Mouse (Mus musculus) cerebellum, postnatal 25 days (tissue): ENCODE measurements around the gene Tmem30c.

Experiments
- DNase-seq, 2 experiments: peaks; one replicate each; pipeline ENCODE4 v3.0.0; 2021; ENCODE audit warnings: mixed read lengths in 2 of 2

Gene Tmem30c

DNA sequence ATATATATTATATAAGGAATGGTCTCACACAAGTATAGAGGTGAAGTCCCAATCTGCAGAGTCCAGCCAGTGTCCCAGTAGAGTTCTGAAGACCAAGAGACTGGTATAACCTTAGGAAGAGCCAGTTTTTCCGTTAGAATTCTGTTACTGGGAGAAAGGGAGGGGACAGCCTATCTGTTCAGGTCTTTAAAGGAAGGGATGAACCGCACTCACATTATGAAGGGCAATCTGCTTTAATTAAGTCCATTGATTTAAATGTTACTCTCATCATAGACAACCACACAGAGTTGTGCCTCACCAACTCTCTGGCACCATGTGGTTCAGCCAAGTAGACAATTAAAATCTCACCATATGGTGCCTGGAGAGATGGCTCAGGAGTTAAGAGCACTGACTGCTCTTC, at the start of gene Tmem30c:
TSS of gene Tmem30c (minus strand) at position 101 of the 400 bp plus-strand sequence.
- no peak for DNase-seq

DNA sequence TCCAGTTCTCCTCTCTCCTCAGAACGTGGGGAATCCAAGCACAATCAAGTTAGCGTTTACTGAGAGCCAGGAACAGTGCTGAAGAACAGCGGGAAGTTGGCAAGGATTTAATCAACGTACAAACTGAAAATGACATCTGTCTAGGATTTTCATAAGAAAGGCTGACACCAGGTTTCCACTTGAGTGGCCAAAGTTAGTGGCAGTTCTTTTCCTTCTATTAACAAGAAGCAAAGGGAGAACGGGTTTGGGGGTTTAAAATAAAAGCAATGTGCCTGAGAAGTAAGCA, 47.9 kb upstream of the Tmem30c start:
- DNase-seq = no peak

DNA sequence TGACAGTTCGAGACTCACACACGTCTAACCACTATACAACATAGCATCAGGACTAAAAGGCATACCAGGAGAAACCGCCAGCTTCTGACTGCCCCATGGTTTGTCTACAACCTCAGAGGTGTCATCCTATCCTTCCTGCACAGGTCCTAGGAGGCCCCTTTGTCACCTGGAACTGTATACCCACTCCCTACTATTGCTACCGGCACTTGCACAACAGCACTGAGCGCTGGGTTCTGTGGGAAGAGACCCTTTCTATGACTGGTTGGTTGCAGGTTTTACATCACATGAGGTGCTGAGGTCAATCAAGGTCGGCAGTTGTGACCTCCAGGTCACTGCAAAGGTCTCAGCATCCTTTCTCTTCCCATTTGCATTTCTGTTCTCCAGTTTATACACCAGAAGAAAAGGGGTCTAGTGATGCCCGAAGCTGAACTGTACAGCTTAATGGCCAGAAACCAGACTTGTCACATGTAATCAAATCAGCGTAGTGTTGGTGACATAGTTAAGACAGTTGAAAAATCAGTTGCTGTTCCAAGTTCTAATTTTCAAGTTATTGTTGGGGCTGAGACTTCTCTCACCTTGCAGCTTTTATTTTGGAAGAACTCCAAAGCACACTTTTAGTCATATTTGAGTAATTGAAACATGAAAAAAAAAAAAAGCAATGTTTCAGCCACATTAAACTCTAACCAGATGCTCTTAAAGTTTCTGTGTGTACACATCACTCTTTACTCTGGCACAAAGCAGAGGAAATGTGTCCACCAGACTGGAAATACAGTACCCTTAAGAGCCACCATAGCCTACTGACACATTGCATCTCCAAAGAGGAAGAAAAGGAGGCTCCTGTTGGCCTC, 47.3 kb upstream of the Tmem30c start:
- DNase-seq = no peak

DNA sequence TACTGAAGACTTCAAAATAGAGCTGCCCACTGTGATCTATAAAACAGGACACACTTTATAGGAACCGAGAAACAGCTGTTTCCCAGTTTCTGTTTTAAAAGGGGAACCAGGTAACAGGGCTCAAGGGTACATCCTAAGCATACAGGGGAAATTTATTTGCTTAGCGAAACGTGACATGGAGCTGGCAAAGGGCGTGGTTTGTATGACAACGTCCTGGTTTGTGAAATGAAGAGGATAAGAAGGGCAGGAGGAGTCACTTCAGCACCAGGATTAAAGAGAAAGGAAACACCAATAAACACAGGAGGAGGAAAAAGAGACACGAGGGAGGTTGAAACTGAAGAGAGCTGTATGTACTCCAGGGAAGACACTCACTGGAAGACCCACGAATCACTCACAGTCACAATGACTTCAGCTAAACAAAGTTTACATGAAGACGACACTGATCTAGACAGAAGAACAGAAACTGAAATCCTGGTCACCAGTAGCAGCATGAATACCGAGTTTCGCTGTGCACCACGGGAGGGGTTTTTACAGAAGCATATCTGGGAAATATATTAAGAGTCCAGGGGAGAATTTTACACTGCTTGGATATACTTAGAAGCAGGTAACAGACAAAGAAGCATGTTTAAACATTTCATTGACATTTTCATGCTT, 44.2 kb upstream of the Tmem30c start:
- no peak for DNase-seq

DNA sequence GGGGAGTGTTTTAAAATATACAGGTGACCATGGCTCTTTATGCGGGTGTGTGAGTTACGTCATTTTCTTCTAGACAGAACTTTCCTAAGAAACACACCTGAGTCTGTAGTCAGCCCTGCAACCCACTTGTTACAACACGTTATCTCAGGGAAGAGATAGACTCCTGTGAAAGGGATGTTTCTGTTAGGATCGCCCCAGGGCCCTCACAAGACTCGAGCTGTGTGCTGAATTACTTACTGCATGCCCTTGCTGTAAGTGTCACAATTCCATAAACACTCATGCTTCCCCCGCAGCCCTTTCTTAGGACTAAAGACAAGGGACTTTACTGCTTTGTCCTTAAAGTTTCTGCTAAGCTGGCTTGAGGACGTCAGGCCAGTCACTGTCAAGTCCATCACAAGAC, 39.6 kb upstream of the Tmem30c start:
- no peak for DNase-seq

DNA sequence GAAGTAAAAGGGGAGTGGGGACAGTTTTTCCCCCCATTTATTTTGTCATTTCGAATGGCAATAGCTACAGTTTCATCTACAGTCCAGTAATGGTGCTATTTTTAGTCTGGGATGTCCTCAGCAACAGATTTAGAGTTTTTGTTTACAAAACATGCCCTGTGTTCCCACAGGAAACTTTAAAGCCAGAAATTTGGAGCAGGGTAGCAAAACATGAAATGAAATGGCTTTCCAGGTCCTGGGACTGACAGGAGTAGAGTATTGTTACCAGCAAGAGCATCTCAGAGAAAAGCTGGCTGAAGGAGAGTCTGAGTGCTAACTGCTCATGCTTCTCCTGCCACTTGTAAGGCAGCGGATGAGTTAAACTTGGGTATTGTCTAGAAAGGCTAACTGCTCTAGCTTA, 37.4 kb upstream of the Tmem30c start:
- no peak for DNase-seq

DNA sequence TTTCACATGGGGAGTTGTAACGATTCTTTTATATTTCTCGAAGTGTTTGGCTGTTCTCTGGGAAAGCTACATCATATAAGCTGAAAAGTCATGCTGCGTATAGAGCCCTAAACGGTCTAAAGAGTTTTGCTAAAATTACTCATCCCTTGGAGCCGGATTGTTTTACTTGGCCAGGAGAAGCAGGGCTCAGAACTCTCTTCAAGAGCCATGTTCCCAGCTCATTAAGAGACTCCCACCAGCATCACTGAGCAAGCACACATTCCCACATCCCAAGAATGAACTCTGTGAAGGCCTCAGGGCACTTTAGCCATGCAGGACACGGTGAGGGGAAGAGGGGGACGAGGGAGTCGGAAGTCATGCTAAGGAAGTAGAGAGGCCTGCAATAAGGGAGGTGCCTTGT, 36.4 kb upstream of the Tmem30c start:
- no peak for DNase-seq

DNA sequence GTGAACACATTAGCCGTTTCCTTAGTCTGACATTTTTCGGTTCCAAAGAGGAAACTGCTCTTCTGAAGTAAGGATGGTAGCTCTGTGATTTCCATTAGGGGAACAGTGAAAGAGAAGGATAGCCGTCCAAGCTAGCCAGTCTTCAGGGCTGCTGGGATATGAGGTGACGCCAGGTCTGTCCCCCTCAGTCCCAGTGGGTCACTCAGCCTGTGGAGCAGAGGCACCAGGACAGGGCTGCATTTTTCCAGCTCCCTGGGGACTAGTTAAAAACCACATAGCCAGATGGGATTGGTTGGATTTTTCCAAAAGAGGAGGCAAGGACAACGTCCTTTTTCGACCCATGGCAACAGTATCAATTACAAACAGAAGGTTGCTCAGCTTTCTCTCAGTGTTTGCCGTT, 34.3 kb upstream of the Tmem30c start:
- no peak for DNase-seq

DNA sequence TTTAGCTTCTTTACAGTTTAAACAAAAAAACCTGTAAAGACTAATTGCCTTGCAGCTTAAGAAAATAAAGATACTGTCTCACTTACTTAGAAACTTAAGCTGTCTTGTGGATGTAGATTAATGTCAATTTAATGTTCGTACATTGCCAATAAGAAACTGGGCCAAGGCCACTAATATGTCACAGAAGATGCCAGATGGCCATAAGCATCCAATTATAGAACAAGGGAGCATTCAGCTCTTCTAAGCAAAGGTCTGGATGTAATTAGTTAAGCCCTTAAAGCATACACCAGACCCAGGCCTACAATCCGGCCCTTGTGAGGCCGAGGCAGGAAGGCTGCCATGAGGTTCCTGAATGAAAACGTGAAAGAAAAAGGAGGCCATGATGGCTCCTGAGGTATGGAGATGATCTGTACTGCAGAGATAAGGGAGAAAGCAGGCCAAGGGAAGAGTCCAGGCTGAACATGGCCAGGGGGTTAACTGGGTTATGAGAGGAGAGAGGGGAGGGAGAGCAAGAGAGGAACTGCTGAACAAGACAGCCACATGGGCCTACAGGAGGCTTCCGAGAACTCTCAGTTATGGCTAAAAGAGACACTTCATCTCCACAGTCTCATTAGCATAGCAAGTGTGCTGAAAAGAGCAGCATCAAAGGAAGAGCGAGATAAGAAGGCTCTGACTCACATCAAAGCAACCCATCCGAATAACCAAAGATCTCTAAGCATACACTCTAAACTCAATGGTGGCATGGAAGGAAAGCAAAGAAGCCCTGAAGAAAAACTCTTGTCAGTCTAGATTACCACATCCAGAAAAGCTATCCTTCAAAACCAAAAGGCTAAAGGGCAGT, 26.8 kb upstream of the Tmem30c start:
- DNase-seq = no peak

DNA sequence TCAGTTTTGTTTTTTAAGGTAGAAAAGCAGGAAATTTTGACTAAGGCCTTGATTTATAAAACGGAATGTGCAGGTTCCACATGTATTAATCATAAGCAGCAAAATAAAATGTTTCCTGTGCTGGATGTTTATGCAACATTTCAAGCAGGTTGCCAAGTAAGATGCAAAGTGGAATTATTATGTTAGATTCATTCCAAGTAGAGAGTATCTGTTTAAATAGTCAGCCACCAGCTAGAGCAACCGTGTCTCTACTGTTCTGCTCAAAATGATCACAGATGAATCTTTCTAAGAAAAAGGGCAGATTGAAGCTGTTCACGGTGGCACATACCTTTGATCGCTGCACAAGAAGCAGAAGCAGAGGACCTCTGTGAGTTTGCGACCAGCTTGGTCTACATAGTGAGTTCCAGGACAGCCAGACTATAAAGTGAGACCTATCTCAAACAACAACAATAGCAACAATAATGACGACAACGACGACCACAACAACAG, 26.0 kb upstream of the Tmem30c start:
- no peak for DNase-seq

DNA sequence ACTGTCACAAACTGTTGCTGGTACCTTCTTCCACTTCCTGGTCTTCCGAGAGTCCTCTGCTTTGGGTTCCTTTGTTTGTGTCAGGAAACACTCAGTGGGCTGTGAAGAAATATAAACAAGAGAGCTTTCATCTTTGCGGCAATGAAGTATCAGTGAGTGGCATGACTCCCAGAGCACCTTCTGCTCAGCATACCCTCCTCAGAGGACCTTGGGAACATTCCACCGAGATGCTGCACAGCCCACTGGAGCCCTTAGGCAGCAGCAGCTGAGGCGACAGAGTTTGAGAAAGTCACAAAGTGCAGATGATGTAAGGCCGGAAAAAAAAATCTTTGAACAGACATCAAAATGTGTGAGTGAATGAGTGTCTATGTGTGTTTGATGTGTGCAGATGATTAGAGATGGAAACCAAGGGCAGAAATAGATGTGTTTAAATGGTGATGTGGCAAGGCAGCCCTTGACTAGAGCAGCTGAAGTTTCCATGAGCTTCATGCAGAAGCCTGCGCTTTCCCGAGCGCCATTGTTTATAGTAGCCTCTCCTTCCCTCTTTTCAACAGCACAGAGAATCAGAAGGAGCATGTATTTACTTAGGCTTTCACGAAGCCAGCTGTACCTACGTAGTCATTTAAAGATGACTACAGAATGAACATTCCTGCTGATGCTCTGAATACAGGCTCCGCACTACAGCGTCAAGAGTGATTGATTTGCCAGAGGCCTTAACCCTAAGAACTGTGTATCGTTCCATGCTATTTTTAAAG, 25.4 kb upstream of the Tmem30c start:
- DNase-seq = no peak

DNA sequence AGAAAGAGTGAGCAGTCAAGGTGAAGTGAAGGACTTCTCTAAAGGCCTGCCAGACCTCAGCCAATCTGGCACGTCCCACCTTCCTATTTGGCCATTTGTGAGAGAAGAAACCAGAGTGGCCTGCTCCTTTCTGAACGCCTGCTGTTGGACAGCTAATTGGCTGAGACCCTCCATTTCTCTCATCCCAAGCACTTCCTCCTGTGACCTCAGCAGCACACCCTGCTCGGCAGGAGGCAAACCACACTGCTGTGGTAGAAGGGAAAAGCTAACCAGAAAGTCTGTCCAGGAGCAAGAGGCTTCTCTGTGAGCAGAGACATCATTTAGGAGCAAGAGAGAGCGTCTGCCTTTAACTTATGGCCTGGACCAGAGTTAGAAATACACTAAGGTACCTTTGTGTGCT, 24.5 kb upstream of the Tmem30c start:
- no peak for DNase-seq

DNA sequence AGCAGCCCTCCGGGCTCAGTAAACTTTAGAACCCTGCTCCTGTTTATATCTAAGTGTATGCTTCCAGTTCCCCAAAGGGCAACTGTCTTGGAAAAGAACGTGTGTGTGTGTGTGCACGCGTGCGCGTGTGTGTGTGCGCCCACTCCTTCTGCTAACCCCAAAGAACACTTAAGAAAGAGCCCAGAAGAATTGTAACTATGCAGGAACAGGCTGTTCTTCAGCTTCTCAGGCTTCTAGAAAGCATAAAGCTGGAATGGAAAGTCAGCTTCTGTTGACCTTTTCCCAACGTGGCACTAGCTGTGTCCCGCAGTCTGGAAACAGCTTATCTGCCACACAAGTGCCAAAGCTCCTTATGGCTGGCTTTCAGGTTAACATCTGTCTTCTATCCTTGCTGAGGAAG, 22.4 kb upstream of the Tmem30c start:
- no peak for DNase-seq

DNA sequence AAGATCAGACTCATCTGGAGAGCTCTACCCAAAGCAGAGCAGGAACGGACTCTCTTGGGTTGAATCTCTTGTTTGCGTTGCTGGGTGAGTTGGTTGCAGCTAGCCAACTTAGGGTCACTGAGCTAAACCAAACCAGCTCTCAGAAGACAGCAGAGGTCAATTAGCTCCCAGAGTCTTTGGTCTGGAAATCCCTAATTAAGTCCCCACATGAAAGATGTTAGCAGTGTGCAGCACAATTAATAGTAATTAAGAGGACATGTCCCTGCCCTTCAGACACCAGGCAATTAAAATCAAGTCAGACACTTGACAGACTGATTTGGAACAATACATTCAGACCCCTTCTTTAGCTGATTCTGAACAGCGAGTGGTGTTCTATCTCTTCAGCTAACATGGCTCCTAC, 21.6 kb upstream of the Tmem30c start:
- no peak for DNase-seq

DNA sequence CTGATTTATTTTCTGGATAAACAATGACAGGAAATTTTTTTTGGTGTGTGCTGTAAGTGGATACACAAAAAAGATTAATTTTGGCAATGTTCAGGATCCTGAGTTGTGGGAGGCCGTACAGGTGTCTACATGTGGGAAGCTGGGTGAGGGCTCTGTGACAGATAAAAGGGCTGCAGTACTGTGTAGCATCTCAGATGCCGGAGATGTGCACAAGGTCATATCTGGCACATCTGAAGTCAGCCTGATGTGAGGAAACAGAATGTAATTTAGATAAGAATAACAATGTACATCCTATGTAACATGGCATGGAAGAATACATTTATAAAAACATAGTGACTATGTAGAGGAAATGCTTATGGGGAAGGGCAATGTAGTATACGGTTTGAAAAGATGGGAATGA, 20.8 kb upstream of the Tmem30c start:
- DNase-seq = no peak

DNA sequence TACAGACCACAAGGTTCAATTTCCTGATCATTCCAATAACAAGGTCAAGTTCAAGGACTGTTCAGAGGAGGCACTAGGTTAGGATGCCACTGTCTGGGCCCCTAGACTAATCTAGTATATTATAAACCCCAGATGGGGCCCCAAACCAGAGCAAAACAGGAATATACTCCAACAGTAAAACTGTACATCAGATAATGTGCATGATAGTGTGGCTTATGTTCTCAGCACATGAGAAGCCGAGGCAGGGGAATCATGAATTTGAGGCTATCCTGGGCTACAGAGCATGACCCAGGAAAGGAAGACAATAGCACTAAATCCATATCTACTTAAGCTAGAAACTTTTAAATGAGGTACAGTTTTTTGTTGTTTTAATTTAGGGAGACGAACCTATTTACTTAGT, 19.5 kb upstream of the Tmem30c start:
- no peak for DNase-seq

DNA sequence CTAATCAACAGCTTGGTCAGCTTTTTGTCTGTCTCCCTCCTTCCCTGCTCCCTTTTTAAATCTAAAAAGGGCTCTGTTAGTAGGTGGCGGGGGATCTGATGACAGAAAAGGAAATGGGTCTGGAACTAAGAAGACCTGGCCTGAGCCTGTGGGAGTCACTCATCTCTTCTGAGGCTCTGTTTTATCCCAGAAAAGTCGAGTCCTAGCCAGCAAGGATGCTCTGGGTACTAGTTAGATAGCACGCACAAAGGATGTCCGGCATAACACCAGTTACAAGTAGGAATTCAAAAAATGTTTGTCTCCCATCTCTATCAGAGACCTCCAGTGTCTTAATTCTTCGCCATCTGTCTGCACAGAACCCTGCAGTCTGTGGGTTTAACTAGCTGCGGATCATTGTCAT, 12.8 kb upstream of the Tmem30c start:
- no peak for DNase-seq

DNA sequence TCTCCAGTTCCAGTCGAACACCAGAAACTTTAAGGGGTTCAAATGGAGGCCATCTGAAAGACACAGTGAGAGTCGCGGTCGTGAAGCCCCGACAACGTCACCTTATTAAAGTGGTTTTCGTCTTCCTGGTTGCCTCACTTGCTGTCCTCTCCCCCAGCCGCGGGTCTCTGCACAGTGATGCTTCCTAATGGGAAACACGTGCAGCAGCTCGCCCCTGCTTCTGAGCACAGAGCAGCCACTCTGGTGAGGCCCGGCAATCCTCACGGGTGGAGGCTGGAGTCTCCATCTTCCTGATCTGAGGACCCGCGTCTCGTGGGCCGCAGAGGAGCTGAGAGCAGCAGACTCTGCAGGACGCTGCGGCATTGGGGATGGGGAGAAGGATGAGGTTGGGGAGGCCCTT, 11.1 kb upstream of the Tmem30c start:
- no peak for DNase-seq

DNA sequence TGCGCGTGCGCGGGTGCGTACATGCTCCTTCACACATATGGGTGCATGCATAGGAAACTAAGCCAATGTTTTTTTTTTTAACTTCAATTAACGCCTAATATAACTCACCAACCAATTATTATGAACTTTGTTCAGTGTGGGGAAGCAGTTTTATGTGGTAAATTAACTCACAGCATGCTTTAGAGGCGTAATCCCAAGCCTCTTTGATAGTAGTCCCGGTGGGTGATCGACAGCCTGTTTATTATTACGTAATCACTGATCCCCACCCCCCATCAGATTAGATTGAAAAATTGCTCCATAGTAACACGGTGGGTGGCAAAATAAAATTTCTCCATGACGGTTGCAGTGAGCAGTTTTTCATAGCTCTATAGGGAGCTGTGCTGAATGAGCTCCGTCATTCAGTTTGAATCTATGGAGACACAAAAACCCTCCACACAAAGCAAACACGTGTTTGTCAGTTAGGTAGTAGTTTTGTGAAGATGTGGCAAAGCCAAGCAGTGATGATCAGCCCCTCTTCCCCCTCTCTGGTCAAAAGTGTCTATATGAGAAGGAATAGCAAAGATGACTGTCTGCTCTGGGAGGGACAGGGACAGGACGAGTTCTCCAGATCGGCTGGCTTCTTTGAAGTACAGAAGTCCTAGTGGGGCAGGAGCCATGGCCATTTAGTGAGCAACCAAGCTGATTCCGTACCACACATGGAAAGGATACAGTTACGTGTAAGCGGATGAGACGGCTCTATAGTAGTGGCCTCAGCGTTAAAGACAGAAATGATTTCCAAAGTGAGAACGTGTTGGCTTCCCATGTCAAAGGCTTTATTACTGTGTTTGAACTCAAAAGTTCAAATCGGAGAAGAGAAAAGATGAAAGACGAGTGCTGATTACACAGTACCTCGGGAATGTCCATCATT, 10.4 kb upstream of the Tmem30c start:
- DNase-seq = no peak

DNA sequence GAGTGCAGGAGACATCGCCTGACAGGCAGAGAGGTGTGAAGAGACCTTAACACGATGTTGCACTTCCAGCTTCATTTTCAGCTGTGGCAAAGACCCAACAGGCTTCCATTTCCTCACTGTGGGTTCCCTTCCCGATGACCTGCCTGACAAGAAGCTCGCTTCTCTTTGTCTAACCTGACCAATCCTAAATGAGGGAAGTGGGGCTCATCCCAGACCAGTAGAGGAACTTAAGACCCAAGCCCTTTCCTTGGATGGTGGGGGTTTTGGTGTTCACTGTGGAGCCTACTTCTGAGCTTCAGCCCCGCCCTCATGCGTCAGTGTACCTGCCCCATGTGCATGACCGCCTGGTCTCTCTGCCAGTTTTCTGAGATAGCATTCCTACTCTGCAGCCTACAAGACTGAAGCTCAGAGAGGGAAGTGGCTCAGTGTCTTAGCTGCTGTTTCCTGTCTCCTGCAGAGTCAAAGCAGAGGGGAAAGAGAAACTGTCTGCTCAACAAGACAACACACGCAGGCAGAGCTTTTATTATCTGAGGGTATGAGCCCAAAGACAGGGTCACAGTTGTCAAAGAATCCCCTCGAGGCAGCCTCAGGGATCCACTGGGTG, 8.9 kb upstream of the Tmem30c start:
- DNase-seq = no peak

DNA sequence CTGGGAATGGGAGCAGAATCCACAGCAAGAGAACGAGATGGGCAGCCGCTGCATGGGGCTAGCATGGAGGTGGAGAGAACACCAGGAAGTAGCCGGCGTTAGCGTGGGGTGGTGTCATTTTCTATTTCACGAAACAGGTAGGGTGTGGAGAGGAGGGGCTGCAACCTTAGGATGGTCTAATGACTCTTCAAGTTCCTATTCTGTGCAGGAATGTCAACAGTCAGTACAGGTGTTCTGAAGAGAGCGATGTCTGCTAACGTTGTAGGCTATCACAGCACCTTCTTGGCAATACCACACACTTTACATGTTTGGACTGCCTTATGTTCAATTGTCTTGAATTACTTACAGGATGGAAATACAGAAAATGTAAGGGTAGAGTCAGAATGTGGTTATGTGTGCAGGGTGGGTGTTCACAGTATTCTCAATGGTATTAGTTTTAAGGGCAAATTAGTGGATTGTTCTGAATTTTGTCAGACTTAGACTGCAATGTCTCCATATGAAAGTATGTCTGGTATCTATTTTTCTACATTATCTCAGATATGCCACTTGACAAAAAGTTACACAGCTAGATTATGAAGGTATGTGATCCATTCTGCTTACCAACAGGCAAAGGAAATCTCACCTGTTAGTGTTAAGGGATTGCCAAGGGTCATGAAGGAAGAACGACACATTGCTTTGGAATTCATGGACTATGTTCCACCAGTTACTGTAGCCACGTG, 2.7 kb upstream of the Tmem30c start:
- DNase-seq = no peak
